Mouse (Mus musculus): ENCODE measurements around the gene Mmd. TPM values are rescaled to one million over a fixed set of nuclear protein-coding genes. Genes with fewer than 3 reads are reported as not detected.
"Not testable (repeated sequence)": the region's sequence is repeated elsewhere in the genome, so short reads cannot be mapped to it uniquely, and the experiment has no call there.

Mmd gene
- total and polyA plus RNA-seq, 3 experiments, result 2.0 to 10.7 (median 6.1) TPM

GRCm38 (mm10) chr11:90274187-90274586 is 24.9 kb downstream of the Mmd start:
- no peaks in the 10 kb centered on the region for H3K4me1 ChIP-seq (ENCODE audit: insufficient read depth, low read depth, low read length)
- DNase-seq (ENCODE audit: low spot score), result no peak
- peaks cover 5% of the 10 kb centered on the region; the same call in 1 of the 2 replicates for H3K9me3 ChIP-seq (replicated peaks)
- H3K36me3 ChIP-seq (replicated peaks), result peaks cover 2% of the 10 kb centered on the region
- TF ChIP-seq CTCF (IDR thresholded peaks at IDR 0.05; ENCODE audit: low read depth, low read length) (no peak), TAL1 (conservative IDR thresholded peaks at IDR 0.05; ENCODE audit: low read depth, low read length) (no peak), POLR2AphosphoS5 (IDR thresholded peaks at IDR 0.05; ENCODE audit: insufficient replicate concordance, low read depth, low read length) (no peak), GATA2 (IDR thresholded peaks at IDR 0.05; ENCODE audit: borderline replicate concordance, low read depth, low read length) (no peak), GATA1 (IDR thresholded peaks at IDR 0.05; ENCODE audit: borderline replicate concordance, low read length) (no peak)
- no peak for ATAC-seq (ENCODE audit: extremely low read depth, insufficient number of reproducible peaks, low FRiP score, poor library complexity, severe bottlenecking)
- H3K27me3 ChIP-seq (ENCODE audit: insufficient read depth, low read length), result no peaks in the 10 kb centered on the region
- H3K4me3 ChIP-seq (ENCODE audit: low read depth, low read length), result no peak overlapping the region

DNA sequence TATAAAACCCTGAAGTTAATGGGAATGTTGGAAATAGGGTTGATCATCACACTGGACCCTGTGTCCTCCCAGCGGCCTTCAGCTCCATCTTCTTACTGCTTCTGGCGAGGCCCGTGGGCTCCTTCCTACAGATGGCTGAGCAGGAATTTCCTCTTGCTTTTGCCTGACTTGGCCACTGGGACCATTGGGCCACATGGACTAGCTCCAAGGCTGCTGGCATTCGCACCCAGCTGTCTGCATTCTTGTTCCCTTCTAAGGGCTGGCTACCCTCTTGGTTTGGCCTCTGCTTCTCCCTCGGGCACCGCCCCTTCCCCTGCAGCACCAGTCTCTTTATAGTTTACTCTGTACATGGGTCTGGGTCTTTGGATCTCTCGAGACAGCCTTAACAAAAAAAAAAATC is 26.4 kb downstream of the Mmd start:
- Histone ChIP-seq H3K27me3 (ENCODE audit: insufficient read depth, low read length) (no peaks in the 10 kb centered on the region), H3K4me1 (ENCODE audit: insufficient read depth, low read depth, low read length) (no peaks in the 10 kb centered on the region), H3K36me3 (replicated peaks) (no peaks in the 10 kb centered on the region), H3K9me3 (replicated peaks) (peaks cover 3% of the 10 kb centered on the region; the same call in 1 of the 2 replicates), H3K4me3 (ENCODE audit: low read depth, low read length) (no peak overlapping the region)
- DNase-seq (ENCODE audit: low spot score) (no peak), ATAC-seq (ENCODE audit: extremely low read depth, insufficient number of reproducible peaks, low FRiP score, poor library complexity, severe bottlenecking) (no peak)
- no peak for TF ChIP-seq TAL1 (conservative IDR thresholded peaks at IDR 0.05; ENCODE audit: low read depth, low read length)
- TF ChIP-seq CTCF (IDR thresholded peaks at IDR 0.05; ENCODE audit: low read depth, low read length), result no peak

DNA sequence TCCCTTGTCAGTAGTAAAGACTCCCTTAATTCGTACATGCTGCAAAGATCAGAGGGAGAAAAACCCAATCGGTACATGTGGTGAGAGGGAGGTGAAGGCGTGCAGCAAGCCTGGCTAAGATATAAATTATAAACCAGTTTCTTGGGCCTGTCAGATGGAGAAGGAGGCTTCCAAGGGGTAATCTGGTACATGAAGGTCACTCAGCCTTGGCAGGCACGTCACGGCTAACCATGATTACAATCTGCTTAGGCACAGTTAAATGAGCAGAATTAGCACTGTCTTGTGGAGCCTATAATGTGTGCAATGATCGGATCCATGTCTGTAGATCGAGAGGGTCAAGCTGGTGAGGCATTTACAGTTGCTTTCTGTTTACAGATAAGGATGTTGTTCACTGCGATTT is 26.9 kb downstream of the Mmd start:
- Histone ChIP-seq H3K4me1 (ENCODE audit: insufficient read depth, low read depth, low read length) (no peaks in the 10 kb centered on the region), H3K9me3 (replicated peaks) (peaks cover 3% of the 10 kb centered on the region), H3K36me3 (replicated peaks) (no peaks in the 10 kb centered on the region), H3K4me3 (ENCODE audit: low read depth, low read length) (no peak overlapping the region), H3K27me3 (ENCODE audit: insufficient read depth, low read length) (no peaks in the 10 kb centered on the region)
- TF ChIP-seq TAL1 (conservative IDR thresholded peaks at IDR 0.05; ENCODE audit: low read depth, low read length) (no peak), GATA1 (IDR thresholded peaks at IDR 0.05; ENCODE audit: borderline replicate concordance, low read length) (no peak), GATA2 (IDR thresholded peaks at IDR 0.05; ENCODE audit: borderline replicate concordance, low read depth, low read length) (no peak), POLR2AphosphoS5 (IDR thresholded peaks at IDR 0.05; ENCODE audit: insufficient replicate concordance, low read depth, low read length) (no peak), CTCF (IDR thresholded peaks at IDR 0.05; ENCODE audit: low read depth, low read length) (no peak)
- DNase-seq (ENCODE audit: low spot score), result no peak
- no peak for ATAC-seq (ENCODE audit: extremely low read depth, insufficient number of reproducible peaks, low FRiP score, poor library complexity, severe bottlenecking)

DNA sequence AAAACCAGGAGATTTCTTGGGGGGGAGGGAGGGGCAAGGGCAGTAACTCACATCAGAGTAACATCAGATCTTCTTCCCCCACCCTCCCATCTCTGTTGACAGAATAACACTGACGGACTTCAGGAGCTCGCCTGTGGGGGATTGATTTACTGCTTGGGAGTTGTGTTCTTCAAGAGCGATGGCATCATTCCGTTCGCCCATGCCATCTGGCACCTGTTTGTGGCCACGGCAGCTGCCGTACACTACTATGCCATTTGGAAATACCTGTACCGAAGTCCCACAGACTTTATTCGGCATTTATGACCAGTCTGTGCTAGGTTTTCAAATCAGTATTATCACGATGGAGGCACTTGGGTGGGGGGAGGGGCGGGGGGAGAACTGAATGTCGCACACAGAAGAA is 27.3 kb downstream of the Mmd start:
- ATAC-seq (ENCODE audit: extremely low read depth, insufficient number of reproducible peaks, low FRiP score, poor library complexity, severe bottlenecking) (no peak), DNase-seq (ENCODE audit: low spot score) (no peak)
- Histone ChIP-seq H3K36me3 (replicated peaks) (no peaks in the 10 kb centered on the region), H3K9me3 (replicated peaks) (peaks cover 3% of the 10 kb centered on the region), H3K4me1 (ENCODE audit: insufficient read depth, low read depth, low read length) (no peaks in the 10 kb centered on the region), H3K27me3 (ENCODE audit: insufficient read depth, low read length) (no peaks in the 10 kb centered on the region), H3K4me3 (ENCODE audit: low read depth, low read length) (no peak overlapping the region)
- TF ChIP-seq CTCF (IDR thresholded peaks at IDR 0.05; ENCODE audit: low read depth, low read length), result no peak
- TF ChIP-seq TAL1 (conservative IDR thresholded peaks at IDR 0.05; ENCODE audit: low read depth, low read length), result no peak
- TF ChIP-seq GATA2 (IDR thresholded peaks at IDR 0.05; ENCODE audit: borderline replicate concordance, low read depth, low read length), result no peak
- no peak for TF ChIP-seq POLR2AphosphoS5 (IDR thresholded peaks at IDR 0.05; ENCODE audit: insufficient replicate concordance, low read depth, low read length)
- no peak for TF ChIP-seq GATA1 (IDR thresholded peaks at IDR 0.05; ENCODE audit: borderline replicate concordance, low read length)

DNA sequence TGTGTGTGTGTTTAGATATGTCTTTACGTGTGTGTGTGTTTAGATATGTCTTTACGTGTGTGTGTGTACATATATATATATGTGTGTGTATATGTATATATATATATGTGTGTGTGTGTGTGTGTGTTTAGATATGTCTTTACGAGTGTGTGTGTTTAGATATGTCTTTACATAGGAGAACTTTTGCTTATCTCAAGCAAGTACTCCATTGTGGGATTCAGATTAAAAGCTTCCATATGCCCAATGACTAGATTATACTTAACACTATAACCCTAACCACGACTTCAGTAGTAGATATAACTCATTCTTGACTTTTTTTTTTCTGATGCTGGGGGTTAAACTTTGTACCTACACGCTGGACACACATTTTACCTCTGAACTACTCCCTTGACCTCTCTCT is 30.8 kb downstream of the Mmd start:
- TF ChIP-seq GATA1 (IDR thresholded peaks at IDR 0.05; ENCODE audit: borderline replicate concordance, low read length) (no peak), CTCF (IDR thresholded peaks at IDR 0.05; ENCODE audit: low read depth, low read length) (no peak), TAL1 (conservative IDR thresholded peaks at IDR 0.05; ENCODE audit: low read depth, low read length) (no peak), GATA2 (IDR thresholded peaks at IDR 0.05; ENCODE audit: borderline replicate concordance, low read depth, low read length) (no peak), POLR2AphosphoS5 (IDR thresholded peaks at IDR 0.05; ENCODE audit: insufficient replicate concordance, low read depth, low read length) (no peak)
- Histone ChIP-seq H3K9me3 (replicated peaks) (peaks cover 3% of the 10 kb centered on the region), H3K4me1 (ENCODE audit: insufficient read depth, low read depth, low read length) (no peaks in the 10 kb centered on the region), H3K4me3 (ENCODE audit: low read depth, low read length) (no peak overlapping the region), H3K27me3 (ENCODE audit: insufficient read depth, low read length) (no peaks in the 10 kb centered on the region), H3K36me3 (replicated peaks) (no peaks in the 10 kb centered on the region)
- ATAC-seq (ENCODE audit: extremely low read depth, insufficient number of reproducible peaks, low FRiP score, poor library complexity, severe bottlenecking) (no peak), DNase-seq (ENCODE audit: low spot score) (no peak)

GRCm38 (mm10) chr11:90281943-90282342 is 32.7 kb downstream of the Mmd start:
- not testable (repeated sequence) for DNase-seq (ENCODE audit: low spot score); H3K27me3 ChIP-seq (ENCODE audit: insufficient read depth, low read length); H3K36me3 ChIP-seq (replicated peaks); H3K4me3 ChIP-seq (ENCODE audit: low read depth, low read length); ATAC-seq (ENCODE audit: extremely low read depth, insufficient number of reproducible peaks, low FRiP score, poor library complexity, severe bottlenecking); H3K9me3 ChIP-seq (replicated peaks); H3K4me1 ChIP-seq (ENCODE audit: insufficient read depth, low read depth, low read length)

- no peaks in the 10 kb centered on the region for H3K36me3 ChIP-seq (replicated peaks)
- H3K4me3 ChIP-seq (ENCODE audit: low read depth, low read length), result no peak overlapping the region
- no peaks in the 10 kb centered on the region for H3K4me1 ChIP-seq (ENCODE audit: insufficient read depth, low read depth, low read length)
- no peak for DNase-seq (ENCODE audit: low spot score)
- H3K9me3 ChIP-seq (replicated peaks), result peaks cover 2% of the 10 kb centered on the region
- no peak for ATAC-seq (ENCODE audit: extremely low read depth, insufficient number of reproducible peaks, low FRiP score, poor library complexity, severe bottlenecking)
- TF ChIP-seq CTCF (IDR thresholded peaks at IDR 0.05; ENCODE audit: low read depth, low read length), result no peak
- TF ChIP-seq TAL1 (conservative IDR thresholded peaks at IDR 0.05; ENCODE audit: low read depth, low read length), result no peak
- TF ChIP-seq GATA1 (IDR thresholded peaks at IDR 0.05; ENCODE audit: borderline replicate concordance, low read length), result no peak
- no peak for TF ChIP-seq GATA2 (IDR thresholded peaks at IDR 0.05; ENCODE audit: borderline replicate concordance, low read depth, low read length)
- no peak for TF ChIP-seq POLR2AphosphoS5 (IDR thresholded peaks at IDR 0.05; ENCODE audit: insufficient replicate concordance, low read depth, low read length)
- no peaks in the 10 kb centered on the region for H3K27me3 ChIP-seq (ENCODE audit: insufficient read depth, low read length)
These were observed 33.9 kb downstream of the Mmd start for GRCm38 (mm10) chr11:90283159-90283558.

Data from G1E (cell line).